Mouse (Mus musculus): ENCODE measurements around the gene Zik1.

Gene Zik1

DNA sequence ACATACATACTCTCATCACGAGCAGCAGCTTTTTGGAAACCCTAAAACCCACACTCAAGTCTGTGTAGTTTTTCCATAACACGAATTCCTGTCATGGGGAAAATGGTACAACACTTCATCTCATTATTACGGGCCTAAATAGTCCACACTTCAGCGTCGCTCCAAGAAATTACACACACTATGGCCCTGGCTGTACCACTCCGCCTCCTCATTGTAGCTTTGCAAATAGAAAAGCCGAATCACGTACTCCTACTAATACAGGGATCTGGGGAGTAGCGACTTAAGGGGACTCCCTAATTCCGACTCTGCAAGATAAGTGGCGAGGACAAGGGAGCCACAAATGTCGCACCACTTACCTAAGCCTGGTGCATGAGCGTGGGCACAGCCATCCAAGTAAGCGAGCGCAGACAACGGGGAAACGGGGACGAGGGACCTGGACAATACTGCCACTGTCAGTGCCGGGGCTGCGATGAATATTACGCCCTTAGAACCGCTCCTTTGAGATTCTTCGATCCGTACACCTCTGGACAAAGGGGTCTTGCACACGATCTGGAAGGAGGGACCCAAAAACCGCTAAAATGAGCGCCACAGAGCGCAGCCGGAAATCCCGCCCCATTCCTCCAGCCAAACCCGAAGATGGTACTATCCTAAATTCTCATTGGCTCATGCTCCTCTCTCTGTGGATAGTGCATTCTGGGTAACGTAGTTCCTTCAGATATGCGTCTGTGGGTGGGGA, at the start of gene Zik1:
Zik1 (minus strand) TSS at position 609 of the 736 bp plus-strand sequence.
- peak; percentile 76 for DNase-seq (ENCODE audit: low read depth, low spot score)

DNA sequence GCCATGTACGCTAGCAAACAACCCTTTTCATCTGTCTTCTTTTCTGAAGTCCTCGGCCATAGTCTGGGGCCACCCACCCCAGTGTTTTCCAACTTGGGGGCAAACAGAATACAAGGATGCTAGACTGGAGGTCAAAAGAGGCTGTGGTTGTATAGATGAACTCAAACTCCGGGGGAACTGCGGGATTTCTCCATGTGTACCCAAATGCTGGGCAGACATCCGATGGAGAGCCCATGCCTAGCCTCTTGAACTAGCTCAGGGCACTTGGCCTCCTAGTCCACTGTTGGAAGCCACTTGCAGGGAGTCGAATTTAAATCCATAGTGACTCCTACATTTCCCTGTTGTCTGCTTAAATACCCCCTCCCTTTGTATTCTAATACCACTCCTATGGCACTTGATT, 384 bp upstream of the Zik1 start:
- no peak for DNase-seq (ENCODE audit: low read depth, low spot score)

DNA sequence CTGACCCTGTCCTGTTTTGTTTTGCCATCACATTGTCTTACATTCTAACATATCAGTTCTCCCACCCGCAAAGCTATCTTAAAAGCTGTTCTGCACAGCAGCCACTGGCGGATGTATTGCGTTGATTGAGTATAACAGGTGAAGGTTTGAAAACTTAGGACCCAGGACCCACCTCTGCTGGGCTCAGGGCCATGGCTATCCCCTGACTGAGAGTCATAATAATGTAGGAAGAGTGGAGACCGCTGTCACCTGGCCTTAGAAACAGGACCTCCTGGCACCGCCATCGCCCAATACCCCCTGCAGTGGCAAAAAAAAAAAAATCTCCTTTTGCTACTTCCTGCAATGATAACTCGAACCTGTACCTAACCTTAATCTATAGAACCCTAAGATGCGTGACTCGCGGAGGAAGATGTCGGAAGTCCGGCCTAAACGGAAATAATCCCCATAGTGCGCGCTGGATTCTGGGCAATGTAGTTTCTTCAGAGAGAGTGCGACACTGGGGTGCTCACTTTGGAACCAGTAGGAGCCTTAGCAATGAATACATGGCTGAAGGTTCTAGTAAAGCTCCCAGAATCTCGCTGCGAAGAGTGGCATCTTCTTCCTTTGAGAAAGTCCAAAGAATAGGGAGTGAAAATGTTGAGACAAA, 14.5 kb downstream of the Zik1 start:
- DNase-seq (ENCODE audit: low read depth, low spot score) = peak; percentile 18

DNA sequence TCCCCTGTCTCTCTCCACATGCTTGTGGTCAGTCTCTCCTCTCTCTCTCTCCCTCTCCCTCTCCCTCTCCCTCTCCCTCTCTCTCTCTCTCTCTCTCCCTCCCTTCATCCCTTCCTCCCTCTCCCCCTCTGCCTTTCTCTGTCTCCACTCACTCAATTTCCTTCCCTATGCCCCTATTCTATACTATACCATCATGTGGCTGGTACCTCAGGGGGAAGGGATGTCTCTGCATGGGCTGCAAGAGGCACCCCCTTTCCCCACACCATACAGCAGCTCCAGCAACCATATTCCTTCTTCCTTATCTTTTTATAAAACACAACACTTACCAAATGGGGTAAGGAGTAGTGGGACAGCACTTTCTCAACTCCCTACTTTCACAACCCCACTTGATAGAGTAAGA, 15.4 kb downstream of the Zik1 start:
- no peak for DNase-seq (ENCODE audit: low read depth, low spot score)

DNA sequence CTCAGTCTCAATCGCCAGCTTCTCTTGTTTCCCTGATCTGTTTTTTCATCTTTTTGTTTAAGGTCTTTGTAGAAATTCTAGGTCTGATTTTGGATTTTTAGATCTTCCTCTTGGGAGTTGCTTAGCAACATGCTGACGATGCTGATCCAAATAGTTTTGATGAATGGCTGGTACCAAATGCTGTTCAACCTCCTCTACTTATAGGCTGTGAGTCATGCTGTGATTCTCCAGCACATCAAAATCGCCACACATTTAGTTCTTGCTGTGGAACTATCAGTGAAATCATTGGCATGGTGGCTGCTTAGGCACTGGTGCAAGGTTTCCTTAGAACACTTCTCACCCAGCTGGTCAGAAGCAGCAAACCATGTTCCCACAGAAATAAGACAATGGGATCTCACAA, 37.0 kb downstream of the Zik1 start:
- no peak for DNase-seq (ENCODE audit: low read depth, low spot score)

DNA sequence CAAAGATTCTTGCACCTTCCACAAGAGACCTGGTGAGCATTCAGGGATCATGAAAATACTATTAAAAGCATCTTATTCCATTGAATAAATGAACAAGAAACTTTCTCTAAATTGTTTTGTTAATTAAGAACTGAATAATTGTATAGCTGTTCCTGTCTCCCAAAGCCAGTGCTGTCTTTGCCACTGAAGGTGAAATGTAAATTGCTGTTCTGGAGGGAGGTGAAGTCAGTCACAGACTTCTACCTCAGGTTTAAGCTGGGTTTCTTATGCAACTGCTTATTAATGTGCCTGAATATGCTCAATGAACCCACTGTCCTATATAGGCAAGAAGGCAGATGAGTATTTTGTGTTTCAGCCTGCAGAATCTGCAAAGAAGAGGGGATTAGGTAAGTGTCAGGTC, 52.2 kb downstream of the Zik1 start, which contains the start of gene Vmn1r67:
Vmn1r67 (plus strand) TSS at position 301 of the 400 bp plus-strand sequence.
- no peak for DNase-seq (ENCODE audit: low read depth, low spot score)
